Mouse (Mus musculus) forebrain, embryonic 13.5 days (tissue): ENCODE measurements at regions not wholly inside any gene's neighbourhood (a gene's known extent, or its start where the extent isn't known, plus 50 kb on each side); places are given as distances from the start of the nearest gene placed in this dataset.

ENCODE experiments used
- ATAC-seq: fragments of 200-750 bp; cut with Nextera tagmentation; 2 replicates; pipeline ENCODE4 v1.8.0; 2017
- H3K27ac ChIP-seq: fragments of 300-500 bp; sonication (generic); 2 replicates; pipeline ENCODE4 v1.5.1; 2015; ENCODE audit warnings: inconsistent platforms, mild to moderate bottlenecking, moderate library complexity
- H3K27me3 ChIP-seq: fragments of 300-500 bp; sonication (generic); 2 replicates; pipeline ENCODE4 v1.6.1; 2015; ENCODE audit warnings: mild to moderate bottlenecking, inconsistent platforms
- H3K36me3 ChIP-seq: fragments of 300-500 bp; sonication (generic); 2 replicates; pipeline ENCODE4 v1.6.1; 2015; ENCODE audit warnings: mild to moderate bottlenecking, inconsistent platforms; ENCODE audit not compliant: poor library complexity, severe bottlenecking
- H3K4me1 ChIP-seq: fragments of 300-500 bp; sonication (generic); 2 replicates; pipeline ENCODE4 v1.6.1; 2015; ENCODE audit warnings: inconsistent platforms
- H3K4me2 ChIP-seq: fragments of 300-500 bp; sonication (generic); 2 replicates; pipeline ENCODE4 v1.6.1; 2015; ENCODE audit warnings: inconsistent platforms, mild to moderate bottlenecking, moderate library complexity
- H3K4me3 ChIP-seq: fragments of 300-500 bp; sonication (generic); 2 replicates; pipeline ENCODE4 v1.5.1; 2015; ENCODE audit warnings: mild to moderate bottlenecking, inconsistent platforms
- H3K9ac ChIP-seq: fragments of 300-500 bp; sonication (generic); 2 replicates; pipeline ENCODE4 v1.6.1; 2015; ENCODE audit warnings: mild to moderate bottlenecking, inconsistent platforms
- H3K9me3 ChIP-seq: fragments of 300-500 bp; sonication (generic); replicated peaks from 2 replicates; pipeline ENCODE4 v1.6.1; 2016; ENCODE audit warnings: inconsistent platforms
- WGBS: fragments of 180-500 bp; shearing (Covaris S2); methylation state at CpG from one replicate; pipeline ENCODE4 v1.1.7; 2015; 5-methylcytosine and 5-hydroxymethylcytosine counted together

- 79% methylated on average over 4 of the region's 4 CpGs for WGBS
- no peaks in the 10 kb centered on the region for H3K9me3 ChIP-seq
- H3K4me1 ChIP-seq: no peaks in the 10 kb centered on the region
- H3K4me2 ChIP-seq: no peak overlapping the region
- no peak overlapping the region for H3K4me3 ChIP-seq
- H3K27ac ChIP-seq: no peak overlapping the region
- no peaks in the 10 kb centered on the region for H3K27me3 ChIP-seq
- H3K36me3 ChIP-seq: no peaks in the 10 kb centered on the region
- H3K9ac ChIP-seq: no peak overlapping the region
- no peak for ATAC-seq
Observed at GRCm38 (mm10) chr14:111212929-111213657, 458.1 kb upstream of the Slitrk6 start.

GRCm38 (mm10) chr14:111226926-111227325 lies 448.0 kb upstream of the Slitrk5 start:
- Histone ChIP-seq H3K27me3 (no peaks in the 10 kb centered on the region), H3K9me3 (no peaks in the 10 kb centered on the region), H3K36me3 (no peaks in the 10 kb centered on the region), H3K4me1 (no peaks in the 10 kb centered on the region), H3K9ac (no peak overlapping the region), H3K4me2 (no peak overlapping the region), H3K4me3 (no peak overlapping the region), H3K27ac (no peak overlapping the region)
- no peak for ATAC-seq
- WGBS: 82% methylated on average over 6 of the region's 6 CpGs

GRCm38 (mm10) chr14:111239121-111239520 lies 435.8 kb upstream of the Slitrk5 start:
- 0 out of 2 replicates have a peak, but pooled peaks have one; percentile 30 for ATAC-seq
- no peak overlapping the region for H3K4me2 ChIP-seq
- no peaks in the 10 kb centered on the region for H3K36me3 ChIP-seq
- no peaks in the 10 kb centered on the region for H3K4me1 ChIP-seq
- no peak overlapping the region for H3K4me3 ChIP-seq
- 31% methylated on average over 2 of the region's 2 CpGs for WGBS
- H3K9ac ChIP-seq: no peak overlapping the region
- peaks cover 4% of the 10 kb centered on the region; the same call in 1 of the 2 replicates for H3K9me3 ChIP-seq
- no peaks in the 10 kb centered on the region for H3K27me3 ChIP-seq
- H3K27ac ChIP-seq: no peak overlapping the region

GRCm38 (mm10) chr14:111249347-111249946 lies 425.4 kb upstream of the Slitrk5 start:
- WGBS: 57% methylated on average over 9 of the region's 9 CpGs
- no peaks in the 10 kb centered on the region for H3K9me3 ChIP-seq
- H3K27me3 ChIP-seq: peaks cover 8% of the 10 kb centered on the region
- ATAC-seq: peak; percentile 90
- no peaks in the 10 kb centered on the region for H3K4me1 ChIP-seq
- no peak overlapping the region for H3K9ac ChIP-seq
- no peaks in the 10 kb centered on the region for H3K36me3 ChIP-seq
- H3K4me2 ChIP-seq: peak overlapping the region; percentile 22
- H3K4me3 ChIP-seq: no peak overlapping the region
- no peak overlapping the region for H3K27ac ChIP-seq

GRCm38 (mm10) chr14:111253190-111253589 lies 421.7 kb upstream of the Slitrk5 start:
- Histone ChIP-seq H3K4me1 (no peaks in the 10 kb centered on the region), H3K4me3 (no peak overlapping the region), H3K36me3 (no peaks in the 10 kb centered on the region), H3K27ac (no peak overlapping the region), H3K9me3 (no peaks in the 10 kb centered on the region), H3K4me2 (no peak overlapping the region), H3K27me3 (peaks cover 16% of the 10 kb centered on the region), H3K9ac (no peak overlapping the region)
- WGBS: 6% methylated on average over 3 of the region's 3 CpGs
- peak; percentile 80; the same call in 1 of the 2 replicates for ATAC-seq

GRCm38 (mm10) chr14:111261696-111262095 lies 413.2 kb upstream of the Slitrk5 start:
- Histone ChIP-seq H3K36me3 (no peaks in the 10 kb centered on the region), H3K27ac (no peak overlapping the region), H3K9me3 (no peaks in the 10 kb centered on the region; the same call in 1 of the 2 replicates), H3K4me2 (no peak overlapping the region), H3K4me3 (no peak overlapping the region), H3K27me3 (no peaks in the 10 kb centered on the region), H3K4me1 (no peaks in the 10 kb centered on the region), H3K9ac (no peak overlapping the region)
- no peak for ATAC-seq

- H3K27ac ChIP-seq: no peak overlapping the region
- H3K36me3 ChIP-seq: no peaks in the 10 kb centered on the region
- H3K9ac ChIP-seq: no peak overlapping the region
- H3K4me1 ChIP-seq: no peaks in the 10 kb centered on the region
- no peaks in the 10 kb centered on the region for H3K9me3 ChIP-seq
- H3K4me3 ChIP-seq: no peak overlapping the region
- no peak for ATAC-seq
- no peaks in the 10 kb centered on the region for H3K27me3 ChIP-seq
- H3K4me2 ChIP-seq: no peak overlapping the region
- 81% methylated on average over 4 of the region's 4 CpGs for WGBS
Observed at GRCm38 (mm10) chr14:111270239-111270638, 404.7 kb upstream of the Slitrk5 start.

GRCm38 (mm10) chr14:111281354-111281753 lies 393.5 kb upstream of the Slitrk5 start:
- ATAC-seq: no peak
- Histone ChIP-seq H3K4me3 (no peak overlapping the region), H3K27ac (no peak overlapping the region), H3K4me1 (no peaks in the 10 kb centered on the region), H3K4me2 (no peak overlapping the region), H3K27me3 (no peaks in the 10 kb centered on the region), H3K9ac (no peak overlapping the region), H3K9me3 (no peaks in the 10 kb centered on the region), H3K36me3 (no peaks in the 10 kb centered on the region)
- WGBS: 89% methylated on average over 1 of the region's 1 CpGs

GRCm38 (mm10) chr14:111283681-111284461 lies 391.0 kb upstream of the Slitrk5 start:
- no peak overlapping the region for H3K9ac ChIP-seq
- no peak for ATAC-seq
- no peaks in the 10 kb centered on the region for H3K36me3 ChIP-seq
- no peaks in the 10 kb centered on the region for H3K9me3 ChIP-seq
- no peak overlapping the region for H3K27ac ChIP-seq
- no peak overlapping the region for H3K4me2 ChIP-seq
- H3K4me1 ChIP-seq: no peaks in the 10 kb centered on the region
- WGBS: 69% methylated on average over 10 of the region's 10 CpGs
- no peaks in the 10 kb centered on the region for H3K27me3 ChIP-seq
- no peak overlapping the region for H3K4me3 ChIP-seq

- no peaks in the 10 kb centered on the region for H3K27me3 ChIP-seq
- no peaks in the 10 kb centered on the region for H3K4me1 ChIP-seq
- H3K27ac ChIP-seq: no peak overlapping the region
- H3K9ac ChIP-seq: no peak overlapping the region
- ATAC-seq: no peak
- no peak overlapping the region for H3K4me3 ChIP-seq
- 67% methylated on average over 1 of the region's 1 CpGs for WGBS
- H3K9me3 ChIP-seq: no peaks in the 10 kb centered on the region
- H3K36me3 ChIP-seq: no peaks in the 10 kb centered on the region
- H3K4me2 ChIP-seq: no peak overlapping the region
Observed at GRCm38 (mm10) chr14:111285981-111286380, 388.9 kb upstream of the Slitrk5 start.

GRCm38 (mm10) chr14:111295521-111295920 lies 379.4 kb upstream of the Slitrk5 start:
- no peaks in the 10 kb centered on the region for H3K4me1 ChIP-seq
- 77% methylated on average over 3 of the region's 3 CpGs for WGBS

GRCm38 (mm10) chr14:111297796-111298195 lies 377.1 kb upstream of the Slitrk5 start:
- Histone ChIP-seq H3K9ac (no peak overlapping the region), H3K4me2 (no peak overlapping the region), H3K4me1 (no peaks in the 10 kb centered on the region), H3K9me3 (no peaks in the 10 kb centered on the region), H3K36me3 (no peaks in the 10 kb centered on the region), H3K27ac (no peak overlapping the region), H3K27me3 (no peaks in the 10 kb centered on the region), H3K4me3 (no peak overlapping the region)
- no peak for ATAC-seq

More at GRCm38 (mm10) chr14:111295521-111295920, 379.4 kb upstream of the Slitrk5 start:
- Histone ChIP-seq H3K9ac (no peak overlapping the region), H3K4me3 (no peak overlapping the region), H3K36me3 (no peaks in the 10 kb centered on the region), H3K4me2 (no peak overlapping the region), H3K9me3 (no peaks in the 10 kb centered on the region), H3K27me3 (no peaks in the 10 kb centered on the region), H3K27ac (no peak overlapping the region)
- ATAC-seq: peak; percentile 63; the same call in 1 of the 2 replicates
